In genomic region chr11:119156481-119157254, GRCm38 (mm10) we compare ENCODE assay signal across 9 mouse cellular contexts.
DNase-seq lines count a peak whose midpoint lies in the region; ATAC-seq and TF ChIP-seq lines count a peak whose summit lies in the region.
"Had no signal": no experiment of that assay in that cellular context is flagged by ENCODE, and none has a peak within 500 bp of the region (broad histone marks: within the 10 kb centered on the region; RNA-seq: fewer than 3 reads in every experiment).

No protein-coding gene starts in this region.

- intact Hi-C loops in gastrocnemius, adult 2 months (cut with DNase I): no loop called here

- H3K27me3 ChIP-seq in neural tube, embryonic 11.5 days (ENCODE audit: control insufficient read depth, insufficient read depth, low read length): no peaks in the 10 kb centered on the region; the same call in 1 of the 2 replicates
- peaks cover 16% of the 10 kb centered on the region for H3K27me3 ChIP-seq in hindbrain, embryonic 12.5 days
- peaks cover 53% of the 10 kb centered on the region for H3K27me3 ChIP-seq in limb, embryonic 10.5 days (ENCODE audit: low read depth, poor library complexity, severe bottlenecking)

- no peak for TF ChIP-seq CTCF in gastrocnemius, adult 2 months (IDR thresholded peaks at IDR 0.05)

- H3K27ac ChIP-seq in neural tube, embryonic 11.5 days (ENCODE audit: low read depth, low read length): peak overlapping the region; percentile 58; the same call in 1 of the 2 replicates
- peak overlapping the region; percentile 88 for H3K27ac ChIP-seq in hindbrain, embryonic 12.5 days
- peak overlapping the region; percentile 47; the same call in 1 of the 2 replicates for H3K27ac ChIP-seq in limb, embryonic 10.5 days
- no peak overlapping the region for H3K27ac ChIP-seq in gastrocnemius, adult 2 months

- no peak overlapping the region for H3K4me3 ChIP-seq in neural tube, embryonic 11.5 days (ENCODE audit: low read depth, low read length)
- H3K4me3 ChIP-seq in hindbrain, embryonic 12.5 days: 0 out of 2 replicates have a peak overlapping the region, but pooled peaks have one; percentile 0
- peak overlapping the region; percentile 14; the same call in 1 of the 2 replicates for H3K4me3 ChIP-seq in limb, embryonic 10.5 days
- H3K4me3 ChIP-seq in gastrocnemius, adult 2 months: no peak overlapping the region

- 8% methylated on average over 24 of the region's 24 CpGs for WGBS in neural tube, embryonic 11.5 days
- WGBS in hindbrain, embryonic 12.5 days: 6% methylated on average over 24 of the region's 24 CpGs
- WGBS in limb, embryonic 10.5 days: 21% methylated on average over 24 of the region's 24 CpGs

- DNase-seq in neural tube, embryonic 11.5 days (ENCODE audit: low spot score): peak; percentile 65
- no peak for DNase-seq in neural tube, embryonic 10.5 days (ENCODE audit: extremely low spot score, low spot score)
- DNase-seq in limb, embryonic 10.5 days (ENCODE audit: low spot score): no peak
- no peak for DNase-seq in gastrocnemius, adult 2 months
- DNase-seq in testis, postnatal 10 days (ENCODE audit: low spot score): no peak
- DNase-seq in cerebellum, adult 18-20 months: no peak

- H3K9me3 ChIP-seq in neural tube, embryonic 11.5 days (ENCODE audit: control insufficient read depth, low read length): no peaks in the 10 kb centered on the region
- H3K9me3 ChIP-seq in hindbrain, embryonic 12.5 days (replicated peaks): no peaks in the 10 kb centered on the region
- H3K9me3 ChIP-seq in limb, embryonic 10.5 days (replicated peaks): no peaks in the 10 kb centered on the region

- H3K4me1 ChIP-seq in neural tube, embryonic 11.5 days (ENCODE audit: control insufficient read depth, insufficient read depth, low read length): peaks cover 27% of the 10 kb centered on the region
- H3K4me1 ChIP-seq in hindbrain, embryonic 12.5 days: peaks cover 58% of the 10 kb centered on the region
- peaks cover 67% of the 10 kb centered on the region for H3K4me1 ChIP-seq in limb, embryonic 10.5 days

- H3K4me2 ChIP-seq in neural tube, embryonic 11.5 days (ENCODE audit: low read depth): peak overlapping the region; percentile 22
- peak overlapping the region; percentile 40 for H3K4me2 ChIP-seq in hindbrain, embryonic 12.5 days (replicated peaks)

- H3K9ac ChIP-seq in neural tube, embryonic 11.5 days (ENCODE audit: low read length): peak overlapping the region; percentile 20
- H3K9ac ChIP-seq in hindbrain, embryonic 12.5 days: peak overlapping the region; percentile 36

- peaks cover 2% of the 10 kb centered on the region; the same call in 1 of the 2 replicates for H3K36me3 ChIP-seq in neural tube, embryonic 11.5 days (ENCODE audit: control insufficient read depth, insufficient read depth, low read length)
- peaks cover 37% of the 10 kb centered on the region for H3K36me3 ChIP-seq in hindbrain, embryonic 12.5 days
- H3K36me3 ChIP-seq in limb, embryonic 10.5 days: peaks cover 49% of the 10 kb centered on the region
- H3K36me3 ChIP-seq: G1E had no signal

- peak; percentile 54 for ATAC-seq in neural tube, embryonic 11.5 days (ENCODE audit: insufficient read depth, low FRiP score, low TSS enrichment)
- ATAC-seq in hindbrain, embryonic 12.5 days (ENCODE audit: low FRiP score): peak; percentile 62
- no peak for ATAC-seq in erythroid progenitor cell, adult 5-6 weeks (replicated peaks; ENCODE audit: low FRiP score, poor library complexity, severe bottlenecking)

Comparison
In these comparisons a context has a peak if more than half of its experiments do, and no peak if none do; other contexts are left out.
1. H3K4me3 ChIP-seq: peak in hindbrain, embryonic 12.5 days (single experiment) and limb, embryonic 10.5 days (single experiment); none in neural tube, embryonic 11.5 days (single experiment) and gastrocnemius, adult 2 months (single experiment).